Mouse (Mus musculus) embryonic fibroblast, embryonic 13.5 days (primary cell): Measurements from ENCODE around the gene 4932438H23Rik. TPM values are rescaled to one million over a fixed set of nuclear protein-coding genes. Genes with fewer than 3 reads are reported as not detected.

Experiments
- H3K27ac ChIP-seq: 2 replicates; pipeline ENCODE4 v1.5.1; 2012; ENCODE audit warnings: low read length, control low read depth, inconsistent platforms; ENCODE audit not compliant: insufficient read depth
- H3K4me1 ChIP-seq: 2 replicates; pipeline ENCODE4 v1.6.1; 2011; ENCODE audit warnings: low read length; ENCODE audit not compliant: control insufficient read depth, insufficient read depth
- H3K4me3 ChIP-seq: 2 replicates; pipeline ENCODE4 v1.5.1; 2011; ENCODE audit warnings: mild to moderate bottlenecking, control low read depth, low read length; ENCODE audit not compliant: insufficient read depth
- CTCF ChIP-seq: IDR thresholded peaks from 2 replicates; pipeline ENCODE4 v1.5.1; 2011; ENCODE audit warnings: mild to moderate bottlenecking, control low read depth, low read length, moderate library complexity, borderline replicate concordance; ENCODE audit not compliant: insufficient read depth
- POLR2A ChIP-seq: IDR thresholded peaks from 2 replicates; pipeline ENCODE4 v1.6.1; 2011; ENCODE audit warnings: low read depth, mild to moderate bottlenecking, control low read depth, low read length, moderate library complexity
- polyA plus RNA-seq: library from polyadenylated mRNA; stranded (reverse); fragments of >200 nt; gene quantifications from 2 replicates; pipeline ENCODE4 v1.2.4, GENCODE M21; 2011; ENCODE audit warnings: low read depth; ENCODE audit not compliant: missing spikeins, insufficient read length

4932438H23Rik gene
- polyA plus RNA-seq, 1 experiment: not detected

GRCm38 (mm10) chr16:91126734-91127524 lies 32.0 kb upstream of the 4932438H23Rik start:
- H3K27ac ChIP-seq: no peak overlapping the region
- no peak overlapping the region for H3K4me3 ChIP-seq
- TF ChIP-seq CTCF: no peak
- TF ChIP-seq POLR2A: no peak
- no peaks in the 10 kb centered on the region for H3K4me1 ChIP-seq

GRCm38 (mm10) chr16:91124256-91124655 lies 29.3 kb upstream of the 4932438H23Rik start:
- TF ChIP-seq POLR2A (no peak), CTCF (no peak)
- H3K4me3 ChIP-seq: no peak overlapping the region

GRCm38 (mm10) chr16:91123821-91124220 lies 28.9 kb upstream of the 4932438H23Rik start:
- TF ChIP-seq POLR2A (no peak), CTCF (no peak)
- H3K4me1 ChIP-seq: no peaks in the 10 kb centered on the region

More at GRCm38 (mm10) chr16:91124256-91124655, 29.3 kb upstream of the 4932438H23Rik start:
- H3K4me1 ChIP-seq: no peaks in the 10 kb centered on the region
- H3K27ac ChIP-seq: no peak overlapping the region

GRCm38 (mm10) chr16:91119879-91120278 lies 25.0 kb upstream of the 4932438H23Rik start:
- TF ChIP-seq POLR2A (no peak), CTCF (no peak)
- H3K27ac ChIP-seq: no peak overlapping the region
- no peak overlapping the region for H3K4me3 ChIP-seq
- H3K4me1 ChIP-seq: no peaks in the 10 kb centered on the region

More at GRCm38 (mm10) chr16:91123821-91124220, 28.9 kb upstream of the 4932438H23Rik start:
- Histone ChIP-seq H3K27ac (no peak overlapping the region), H3K4me3 (no peak overlapping the region)

- TF ChIP-seq CTCF (no peak), POLR2A (no peak)
- H3K4me3 ChIP-seq: no peak overlapping the region
- H3K4me1 ChIP-seq: no peaks in the 10 kb centered on the region
- H3K27ac ChIP-seq: no peak overlapping the region
Measured at GRCm38 (mm10) chr16:91116696-91117095, 21.8 kb upstream of the 4932438H23Rik start.

- Histone ChIP-seq H3K27ac (no peak overlapping the region), H3K4me3 (no peak overlapping the region), H3K4me1 (no peaks in the 10 kb centered on the region)
- TF ChIP-seq CTCF (no peak), POLR2A (no peak)
Measured at GRCm38 (mm10) chr16:91116006-91116405, 21.1 kb upstream of the 4932438H23Rik start.

- H3K27ac ChIP-seq: no peak overlapping the region
- no peak overlapping the region for H3K4me3 ChIP-seq
- H3K4me1 ChIP-seq: no peaks in the 10 kb centered on the region
- TF ChIP-seq CTCF (no peak), POLR2A (no peak)
Measured at GRCm38 (mm10) chr16:91110999-91111535, 16.1 kb upstream of the 4932438H23Rik start.

- TF ChIP-seq POLR2A: no peak
- TF ChIP-seq CTCF: no peak
- no peaks in the 10 kb centered on the region for H3K4me1 ChIP-seq
- no peak overlapping the region for H3K4me3 ChIP-seq
- H3K27ac ChIP-seq: no peak overlapping the region
Measured at GRCm38 (mm10) chr16:91107608-91108007, 12.7 kb upstream of the 4932438H23Rik start.

- Histone ChIP-seq H3K4me1 (no peaks in the 10 kb centered on the region), H3K27ac (no peak overlapping the region), H3K4me3 (no peak overlapping the region)
- no peak for TF ChIP-seq POLR2A
- TF ChIP-seq CTCF: no peak
Measured at GRCm38 (mm10) chr16:91105481-91106051, 10.6 kb upstream of the 4932438H23Rik start.

GRCm38 (mm10) chr16:91104821-91105480 lies 10.0 kb upstream of the 4932438H23Rik start:
- no peak overlapping the region for H3K4me3 ChIP-seq
- no peak overlapping the region for H3K27ac ChIP-seq

More at GRCm38 (mm10) chr16:91104821-91105480, 10.0 kb upstream of the 4932438H23Rik start:
- no peak for TF ChIP-seq POLR2A
- no peak for TF ChIP-seq CTCF
- H3K4me1 ChIP-seq: no peaks in the 10 kb centered on the region
